Mouse (Mus musculus) kidney, postnatal 4 days (tissue): ENCODE measurements around the gene Tmem252.
"Not testable (repeated sequence)": the region's sequence is repeated elsewhere in the genome, so short reads cannot be mapped to it uniquely, and the experiment has no call there.

Source experiments
- DNase-seq, 2 experiments: peaks; one replicate each; pipeline ENCODE4 v3.0.0; 2021; ENCODE audit warnings: mixed read lengths in 2 of 2

Tmem252 gene

DNA sequence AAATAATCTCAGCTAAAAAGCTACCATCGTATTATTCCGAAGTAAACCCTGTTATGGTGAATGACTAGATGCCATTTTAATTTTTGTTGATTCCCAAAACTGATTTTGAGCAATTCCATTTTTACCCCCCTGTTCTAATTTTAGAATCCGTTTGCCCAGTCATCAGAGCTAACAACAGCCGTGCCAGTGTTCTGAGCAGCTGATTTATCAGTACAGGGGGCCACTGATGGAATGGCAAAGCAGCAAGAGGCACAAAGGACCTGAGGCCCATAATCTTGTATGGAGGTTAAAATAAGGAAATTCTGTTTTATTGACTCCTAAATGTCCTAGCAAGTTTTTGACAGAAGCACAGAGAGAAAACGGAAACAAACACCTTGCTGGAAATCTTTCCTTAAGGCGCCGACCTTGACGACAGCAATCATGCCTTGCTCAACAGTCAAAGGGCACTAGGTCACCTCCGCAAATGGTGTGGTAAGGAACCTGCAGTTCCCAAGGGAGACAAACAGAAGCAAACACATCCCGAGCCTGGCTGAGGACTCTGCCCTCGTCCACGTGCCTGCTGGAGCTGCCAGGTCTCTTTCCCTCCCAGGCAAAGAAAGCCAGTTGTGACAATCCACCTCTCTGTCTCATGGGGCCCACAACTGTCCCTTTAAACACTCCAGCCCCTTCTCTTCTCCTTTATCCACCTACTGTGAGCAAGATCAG is 9.4 kb downstream of the Tmem252 start:
- DNase-seq = peak; percentile 29 to 49

DNA sequence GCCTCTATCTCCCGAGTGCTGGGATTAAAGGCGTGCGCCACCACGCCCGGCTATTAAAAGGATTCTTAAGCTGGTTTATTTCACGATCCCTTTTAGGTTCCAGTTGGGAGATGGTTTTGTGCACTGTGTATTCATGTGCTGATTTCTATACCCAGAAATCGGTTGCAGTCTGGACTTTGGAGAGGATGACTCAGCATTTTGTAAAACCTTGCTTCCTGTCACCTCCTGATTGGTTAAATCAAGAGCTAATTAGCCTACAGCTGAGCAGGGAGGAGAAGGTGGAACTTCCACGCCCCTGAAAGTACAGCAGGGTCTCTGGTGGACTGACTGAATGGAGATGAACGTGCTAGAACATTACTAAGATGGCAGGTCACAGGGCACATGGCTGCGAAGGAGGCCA is 12.6 kb downstream of the Tmem252 start:
- no peak for DNase-seq

DNA sequence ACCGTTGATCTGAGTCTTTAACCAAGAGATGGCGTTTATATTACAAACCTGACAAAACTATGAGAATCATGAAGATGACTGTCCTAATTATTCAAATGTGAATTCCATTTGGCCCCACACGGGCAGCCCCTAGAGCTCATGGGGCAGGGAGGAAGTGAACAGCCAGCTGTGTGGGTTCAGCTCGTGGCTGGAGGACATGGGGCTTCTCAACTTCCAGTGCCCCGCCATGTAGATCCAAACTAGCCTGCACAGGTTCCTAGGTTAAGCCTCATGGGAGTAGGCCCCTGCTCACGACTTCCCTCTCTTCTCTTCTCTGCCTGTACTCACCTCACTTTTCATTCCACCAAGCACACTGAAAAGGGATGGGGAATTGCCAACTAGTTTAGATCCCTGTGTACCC is 14.5 kb downstream of the Tmem252 start:
- DNase-seq = no peak

DNA sequence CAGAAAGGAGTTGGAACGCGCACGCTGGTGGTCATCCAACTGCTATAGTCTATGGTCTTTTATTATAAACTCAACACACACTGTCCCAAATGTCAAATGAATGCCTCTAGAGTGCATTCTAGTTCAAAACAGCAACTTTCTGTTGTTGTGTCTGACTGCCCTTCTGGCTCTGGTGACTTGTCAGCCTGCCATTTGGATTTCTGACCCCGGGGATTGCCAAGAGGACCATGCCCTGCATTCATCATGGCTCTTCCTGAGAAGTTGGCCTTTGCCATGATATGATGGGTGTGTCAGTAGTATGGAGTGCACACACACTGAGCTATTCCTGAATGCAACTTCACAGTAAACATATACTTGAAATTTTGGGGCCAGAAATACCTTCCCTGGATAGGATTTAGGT is 15.7 kb downstream of the Tmem252 start:
- no peak for DNase-seq

DNA sequence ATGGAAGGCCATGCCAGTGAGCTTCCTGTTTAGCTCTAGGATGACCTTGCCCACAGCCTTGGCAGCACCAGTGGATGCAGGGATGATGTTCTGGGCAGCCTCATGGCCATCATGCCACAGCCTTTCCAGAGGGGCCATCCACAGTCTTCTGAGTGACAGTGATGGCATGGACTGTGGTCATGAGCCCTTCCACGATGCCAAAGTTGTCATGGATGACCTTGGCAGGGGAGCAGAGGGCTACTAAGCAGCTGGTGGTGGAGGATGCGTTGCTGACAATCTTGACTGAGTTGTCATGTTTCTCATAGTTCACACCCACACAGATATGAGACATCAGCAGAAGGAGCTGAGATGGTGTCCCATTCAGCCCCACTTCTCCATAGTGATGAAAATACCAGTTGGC is 18.9 kb downstream of the Tmem252 start:
- DNase-seq = no peak

DNA sequence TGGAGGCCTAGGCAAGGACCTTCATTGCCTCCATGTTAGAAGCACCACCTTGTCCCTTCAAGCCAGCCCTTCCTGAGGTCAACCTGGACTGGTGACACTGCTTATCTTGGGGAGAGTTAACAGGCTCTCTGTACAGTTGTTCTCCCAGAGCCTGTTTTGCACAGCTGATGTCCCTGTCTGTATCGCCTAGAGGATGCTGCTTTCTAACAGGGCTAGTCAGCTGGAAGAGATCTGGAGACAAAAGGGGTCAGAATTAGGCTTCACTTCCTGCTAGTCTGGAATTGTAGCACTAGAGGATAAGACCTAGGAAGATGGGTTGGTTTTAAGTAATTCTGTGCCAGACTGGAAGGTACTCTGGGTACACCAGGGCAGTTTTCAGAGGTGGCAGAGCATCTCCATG is 24.1 kb downstream of the Tmem252 start:
- no peak for DNase-seq

DNA sequence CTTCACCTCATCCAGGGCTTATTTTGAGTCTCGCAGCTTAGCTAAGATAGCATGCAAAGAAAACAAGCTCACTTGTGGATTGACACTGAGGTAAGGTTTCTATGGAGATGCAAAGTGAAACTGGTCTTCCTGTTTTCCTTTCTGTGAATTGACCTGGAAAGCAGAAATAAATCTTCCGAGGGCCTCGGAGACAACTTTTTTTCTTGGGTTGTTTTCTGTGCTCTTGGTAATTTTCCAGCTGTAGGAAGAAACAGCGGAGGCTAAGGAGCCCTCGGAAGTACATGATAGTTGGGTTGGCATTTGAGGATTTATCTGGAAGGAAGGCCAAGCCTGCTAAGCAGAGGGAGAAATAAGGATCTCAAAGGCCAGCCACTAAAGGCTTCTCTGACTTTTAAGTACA is 24.8 kb downstream of the Tmem252 start:
- DNase-seq = no peak

DNA sequence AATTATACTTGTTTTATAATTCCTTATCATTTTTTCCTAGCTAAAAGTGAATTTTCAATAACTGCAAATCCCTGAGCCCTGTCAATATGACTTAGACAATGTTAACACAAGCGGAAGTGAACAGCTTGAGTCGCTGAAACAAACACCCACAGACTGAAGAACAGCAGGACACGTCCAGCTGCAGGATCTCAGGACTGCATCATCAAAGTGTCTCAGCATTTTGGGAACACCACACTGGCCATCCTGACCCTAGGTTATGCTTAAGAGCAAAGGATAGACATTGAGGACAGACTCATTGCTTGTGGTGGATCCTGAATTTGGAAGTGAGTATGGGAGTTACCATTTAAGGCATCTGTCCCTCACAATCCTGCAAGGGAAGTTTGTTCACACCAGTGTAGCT is 25.4 kb downstream of the Tmem252 start:
- peak; percentile 64 to 65 for DNase-seq

DNA sequence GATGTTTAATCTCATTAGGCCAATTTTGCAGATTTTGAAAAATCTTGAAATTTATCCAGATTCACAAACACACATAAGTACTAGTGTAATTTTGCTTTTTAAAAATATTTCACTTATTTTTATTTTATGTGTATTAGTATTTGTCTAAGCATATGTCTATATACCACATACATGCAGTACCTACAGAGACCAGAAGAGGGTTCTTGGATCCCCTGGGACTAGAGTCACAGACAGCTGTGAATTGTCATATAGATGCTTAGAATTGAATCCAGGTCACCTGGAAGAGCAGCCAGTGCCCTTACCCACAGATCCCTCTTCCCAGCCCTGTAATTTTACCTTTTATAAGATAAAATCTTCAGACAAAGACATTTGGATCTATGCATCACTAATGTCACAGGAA is 26.1 kb downstream of the Tmem252 start:
- no peak for DNase-seq

DNA sequence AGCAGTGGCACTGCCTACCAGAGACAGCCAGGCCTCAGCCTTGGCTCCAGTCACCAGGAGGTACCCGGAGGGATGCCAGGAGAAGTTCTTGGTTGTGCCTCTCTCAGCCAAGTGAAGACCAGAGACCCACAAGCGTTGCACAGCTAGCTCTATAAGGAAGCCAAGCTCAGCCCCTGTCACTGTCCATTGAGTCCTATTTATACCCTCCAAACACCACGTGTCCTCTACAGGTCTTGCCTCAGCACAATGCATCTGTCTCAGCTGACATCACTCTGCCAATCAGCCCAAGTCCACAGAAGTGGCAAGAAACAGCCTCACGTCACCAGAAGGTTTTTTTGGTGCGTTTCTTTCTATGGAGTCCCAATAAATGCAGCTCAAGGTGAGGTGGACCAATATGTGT is 26.9 kb downstream of the Tmem252 start:
- no peak for DNase-seq

DNA sequence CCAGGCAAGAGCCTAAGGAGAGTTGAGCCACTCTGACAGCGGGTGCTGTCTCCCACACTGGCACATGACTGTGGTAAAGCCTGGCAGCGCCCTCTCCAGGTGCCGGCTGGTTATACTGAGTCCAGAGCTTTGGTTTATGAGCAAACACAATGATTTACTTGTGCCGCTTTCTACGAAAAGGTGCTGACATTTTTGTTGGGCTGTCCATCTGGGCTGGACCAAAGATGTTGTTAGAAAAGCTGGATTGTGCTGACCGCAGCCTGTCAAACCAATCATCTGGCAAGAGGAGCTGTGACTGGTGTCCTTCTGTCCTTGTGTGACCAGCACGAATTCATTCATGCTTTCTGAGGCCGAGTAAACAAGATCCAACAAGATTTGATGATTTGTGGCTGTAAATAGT is 27.9 kb downstream of the Tmem252 start:
- DNase-seq = peak; percentile 48 to 61

DNA sequence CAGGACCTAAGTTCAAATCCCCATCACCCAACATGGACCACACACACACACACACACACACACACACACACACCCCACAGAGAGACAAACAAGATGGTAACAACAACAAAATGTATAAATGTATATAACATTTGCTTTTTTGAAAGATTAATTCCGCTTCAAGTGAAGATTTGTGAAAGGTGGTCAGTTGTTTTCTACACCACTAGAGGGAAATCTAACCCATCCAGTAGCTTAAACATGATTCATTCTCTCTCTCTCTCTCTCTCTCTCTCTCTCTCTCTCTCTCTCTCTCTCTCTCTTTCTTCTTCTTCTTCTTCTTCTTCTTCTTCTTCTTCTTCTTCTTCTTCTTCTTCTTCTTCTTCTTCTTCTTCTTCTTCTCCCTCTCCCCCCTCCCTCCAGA is 29.4 kb downstream of the Tmem252 start:
- not testable (repeated sequence) for DNase-seq

DNA sequence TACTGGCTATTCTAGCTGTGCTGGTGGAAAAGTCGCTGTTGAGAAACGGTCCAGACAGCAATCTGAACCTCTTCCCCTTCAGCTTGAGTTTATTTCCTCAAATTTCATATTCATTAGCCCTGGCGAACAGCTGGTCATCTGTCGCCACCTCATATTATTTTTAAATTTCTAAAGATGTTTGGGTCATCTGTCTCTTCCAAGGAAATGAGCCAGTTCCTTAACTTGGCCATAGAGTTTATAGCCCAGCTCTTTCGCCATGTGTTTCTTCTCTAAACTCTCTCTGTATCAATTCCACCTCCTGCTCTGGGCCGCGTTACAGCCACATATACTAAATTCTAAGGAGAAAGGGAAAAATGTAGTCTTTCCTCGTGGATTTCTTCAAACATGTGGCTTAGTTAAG is 29.9 kb downstream of the Tmem252 start:
- peak; percentile 8 to 28 for DNase-seq

DNA sequence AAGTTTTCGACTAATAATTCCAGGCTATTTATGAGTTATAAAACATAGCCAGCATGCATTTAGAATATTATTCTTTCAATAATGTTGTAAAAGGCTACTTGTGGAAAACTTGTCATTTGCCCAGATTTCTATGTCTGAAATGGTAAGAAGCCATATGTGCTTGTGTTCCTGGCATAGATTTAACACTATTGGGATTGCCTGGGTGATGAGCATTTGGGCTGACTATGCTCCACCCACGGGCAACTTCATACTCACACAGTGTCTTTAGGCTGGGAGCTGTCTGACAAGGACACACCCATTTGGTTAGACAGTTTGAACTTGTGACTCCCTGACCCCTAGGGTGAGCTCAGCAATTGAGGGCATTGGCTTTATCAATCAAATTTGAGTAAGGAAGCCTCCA is 30.5 kb downstream of the Tmem252 start:
- no peak for DNase-seq

DNA sequence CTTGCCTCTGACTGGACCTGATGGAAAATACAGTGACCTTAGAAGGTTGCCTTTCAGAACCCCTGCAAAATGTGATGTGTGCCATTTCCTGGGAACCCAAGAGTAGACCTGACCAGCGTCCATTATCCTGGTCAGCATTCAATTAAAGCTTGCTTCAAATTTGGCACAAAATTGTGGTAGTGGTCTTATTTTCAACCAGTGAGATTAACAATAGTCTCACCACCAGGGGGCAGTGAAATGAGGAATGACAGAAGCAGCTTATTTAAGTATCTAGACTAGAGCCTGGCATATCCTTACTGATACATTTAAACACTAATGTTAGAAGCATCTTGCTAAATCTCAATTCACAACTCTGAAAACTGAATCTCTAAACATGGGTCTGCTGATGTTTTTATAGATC is 31.6 kb downstream of the Tmem252 start:
- peak; percentile 17 to 38 for DNase-seq

DNA sequence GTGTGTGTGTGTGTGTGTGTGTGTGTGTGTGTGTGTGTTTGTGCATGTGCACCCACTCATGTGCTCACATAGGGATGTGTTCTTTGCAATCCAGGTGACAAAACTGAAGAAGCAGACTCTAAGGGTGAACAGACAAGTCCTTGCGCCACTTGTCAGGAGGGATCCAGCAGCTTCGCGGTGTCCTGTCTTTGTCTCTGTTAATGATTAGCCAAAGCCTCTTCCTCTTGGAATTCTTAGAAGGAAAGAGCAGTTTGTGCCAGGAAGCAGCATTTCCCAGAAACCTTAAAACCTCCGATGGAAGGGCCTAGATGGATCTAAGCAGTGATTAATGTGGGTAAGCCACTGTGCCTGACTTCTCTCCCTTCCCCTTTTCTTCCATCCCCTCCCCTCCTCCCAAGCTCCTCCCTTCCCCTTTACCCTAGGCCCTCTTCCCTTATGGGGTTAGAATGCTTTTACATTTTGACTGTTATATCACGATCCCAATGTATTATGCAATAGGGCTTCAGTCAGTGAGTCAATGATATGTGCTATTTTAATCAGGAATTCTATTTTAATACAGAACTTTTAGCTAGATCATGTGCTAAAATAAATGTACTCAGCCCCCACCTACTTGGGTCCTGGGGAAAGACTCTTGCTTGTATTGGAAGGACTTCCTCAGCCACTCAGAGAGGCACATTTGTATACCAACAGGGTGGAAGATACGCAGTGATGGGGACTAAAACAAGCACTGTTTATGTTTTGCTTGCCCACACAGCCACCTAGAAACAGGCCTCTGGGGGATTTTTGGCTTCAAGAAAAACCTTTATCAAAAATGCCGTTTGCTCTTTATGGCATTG is 33.5 kb downstream of the Tmem252 start:
- DNase-seq = peak in 1 of 2 experiments; percentile 15

DNA sequence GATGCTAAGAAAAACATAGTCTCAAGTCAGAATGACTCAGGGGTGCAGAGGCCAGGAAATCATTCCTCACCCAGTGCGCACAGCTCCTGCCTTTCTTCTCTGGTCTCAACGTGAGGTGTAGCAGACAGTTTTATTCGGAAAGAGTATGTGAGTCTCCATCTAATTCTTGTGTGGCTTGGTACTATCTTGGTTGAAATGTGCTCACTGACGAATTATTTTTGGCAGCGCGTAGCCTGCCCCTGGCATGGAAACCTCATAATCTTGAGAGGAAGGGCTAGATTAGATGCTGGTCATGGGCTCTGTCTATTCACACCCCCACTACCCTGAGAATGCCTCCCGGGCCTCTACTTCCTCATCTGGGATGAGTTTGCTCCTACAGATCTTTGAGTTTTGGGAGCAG is 34.2 kb downstream of the Tmem252 start:
- DNase-seq = no peak

DNA sequence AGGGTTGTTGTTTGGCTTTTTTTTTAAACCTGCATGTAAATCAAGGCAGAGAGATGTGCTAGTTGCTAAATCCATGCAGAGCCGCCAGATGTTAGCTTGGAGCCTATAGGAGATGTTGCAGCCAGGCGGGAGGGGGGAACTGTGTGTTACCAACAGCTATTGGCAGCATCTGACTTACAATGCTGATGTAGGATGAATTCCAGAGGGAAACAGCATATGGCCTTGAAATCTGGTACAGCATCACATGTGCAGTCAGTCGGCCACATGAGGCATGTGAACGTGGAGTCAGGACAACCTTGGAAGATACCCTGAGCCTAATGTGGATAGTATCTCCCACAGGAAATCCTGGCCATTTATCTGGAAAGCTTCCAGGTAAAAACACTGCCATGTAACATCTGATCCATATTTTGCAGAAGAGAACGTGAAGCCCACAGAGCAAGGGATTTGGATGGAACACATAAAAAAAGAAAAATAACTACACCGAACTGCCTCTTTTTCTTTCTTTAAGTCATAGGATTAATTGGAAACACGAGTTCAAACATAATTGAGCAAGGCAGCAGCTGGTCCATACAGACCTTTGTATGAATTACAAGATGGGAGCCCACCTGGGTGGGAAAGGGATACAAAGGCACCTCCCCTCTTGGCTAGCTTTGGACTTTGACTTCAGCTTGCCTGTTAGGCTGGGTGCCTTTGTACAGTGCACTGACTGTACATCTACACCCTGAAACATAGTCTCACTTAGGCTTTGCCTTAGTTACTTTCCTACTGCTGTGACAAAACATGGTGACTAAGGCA is 42.7 kb downstream of the Tmem252 start:
- DNase-seq = peak in 1 of 2 experiments; percentile 16

DNA sequence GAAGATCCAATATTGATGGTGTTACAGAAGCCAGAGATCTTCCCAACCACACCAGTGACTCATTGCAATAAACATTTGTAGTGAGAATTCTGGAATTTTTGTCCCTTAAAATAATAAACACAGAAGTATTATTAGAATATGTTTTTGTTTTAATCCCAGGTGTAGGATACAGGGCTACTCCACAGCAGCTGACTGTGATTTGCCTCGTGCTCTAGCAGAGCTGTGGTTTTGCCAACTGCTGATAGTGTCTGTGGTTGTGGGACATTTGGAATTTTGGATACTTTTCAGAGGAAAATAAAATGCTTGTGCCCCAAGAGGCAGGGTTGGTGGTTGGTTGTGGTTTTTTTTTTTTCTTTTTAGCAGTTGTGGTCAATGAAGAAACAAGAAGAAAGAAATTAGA is 44.2 kb downstream of the Tmem252 start:
- no peak for DNase-seq

DNA sequence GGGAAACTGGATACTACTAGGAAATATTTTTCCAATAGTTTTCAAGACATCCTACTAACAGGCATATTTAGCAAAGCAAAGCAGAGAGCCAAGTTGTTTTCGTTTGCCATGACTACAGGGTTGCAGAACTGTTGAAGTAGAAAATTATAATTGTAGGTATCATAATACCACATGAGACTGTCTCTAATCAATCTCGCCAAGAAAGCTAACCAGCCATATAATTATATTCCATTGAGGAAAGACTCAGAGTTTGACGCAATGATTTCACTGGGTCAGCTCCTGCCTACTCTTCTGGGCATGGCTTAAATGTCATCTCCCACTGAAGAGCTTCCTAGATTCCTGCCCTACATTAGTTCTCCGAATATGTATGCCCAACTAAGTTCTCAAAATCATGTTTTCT is 45.7 kb downstream of the Tmem252 start:
- DNase-seq = no peak

DNA sequence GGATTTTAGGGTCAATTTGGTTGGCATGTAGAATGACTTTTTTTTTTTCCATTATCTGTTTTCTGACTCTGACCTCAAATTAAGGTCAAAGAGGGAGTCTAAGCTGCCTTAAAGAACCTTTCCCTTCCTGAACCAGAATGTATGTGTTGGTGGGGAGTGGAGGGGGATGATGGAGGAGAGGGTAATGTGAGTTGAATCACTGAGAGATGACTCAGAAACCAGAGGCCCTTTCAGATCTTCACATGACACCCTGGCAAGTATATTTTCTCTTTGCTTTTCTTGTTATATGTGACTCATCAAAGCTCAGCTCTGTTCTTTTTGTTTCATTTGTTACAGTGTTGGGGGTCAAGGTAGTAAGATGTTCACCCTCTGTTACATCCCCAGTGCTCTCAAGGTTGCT is 46.6 kb downstream of the Tmem252 start:
- DNase-seq = no peak

DNA sequence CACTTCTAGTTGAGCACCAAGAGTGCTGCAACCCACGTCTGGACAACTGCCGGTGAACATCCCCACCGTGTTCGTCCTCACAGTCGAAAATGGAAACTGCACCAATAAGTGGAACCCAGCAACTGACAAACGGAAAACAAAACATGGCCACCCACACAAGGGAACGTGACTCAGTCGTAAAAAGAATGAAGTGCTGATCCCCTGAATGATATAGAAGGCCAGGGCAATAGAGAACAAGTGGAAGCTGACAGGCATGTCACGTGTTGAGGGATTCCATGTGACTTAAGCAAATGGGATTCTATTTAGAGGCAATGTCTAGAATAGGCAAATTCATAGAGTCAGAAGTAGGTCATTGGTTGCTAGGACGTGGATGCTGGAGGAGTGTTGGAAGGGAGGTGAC is 50.6 kb downstream of the Tmem252 start:
- no peak for DNase-seq

DNA sequence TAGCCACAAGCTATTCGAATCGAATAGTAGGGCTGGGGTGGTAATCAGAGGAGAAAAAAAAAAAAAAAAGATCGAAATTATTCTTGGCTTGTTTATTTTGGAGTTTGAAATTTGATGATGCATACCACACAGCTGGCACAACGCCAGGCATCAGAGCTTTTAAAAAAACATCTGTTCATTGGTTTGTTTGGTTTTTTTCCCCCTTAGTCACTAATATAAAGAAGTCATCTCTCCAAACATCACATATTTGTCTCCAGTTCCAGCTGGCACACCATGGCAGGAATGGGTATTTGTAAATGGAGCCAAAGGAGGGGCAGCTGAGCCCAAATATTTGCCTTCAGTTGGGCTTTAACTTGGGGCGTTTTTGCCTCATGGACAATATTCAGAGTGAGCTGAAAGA is 56.9 kb downstream of the Tmem252 start:
- DNase-seq = peak; percentile 43 to 61
